ENCODE assay signal across 34 mouse cellular contexts in the genomic region with DNA sequence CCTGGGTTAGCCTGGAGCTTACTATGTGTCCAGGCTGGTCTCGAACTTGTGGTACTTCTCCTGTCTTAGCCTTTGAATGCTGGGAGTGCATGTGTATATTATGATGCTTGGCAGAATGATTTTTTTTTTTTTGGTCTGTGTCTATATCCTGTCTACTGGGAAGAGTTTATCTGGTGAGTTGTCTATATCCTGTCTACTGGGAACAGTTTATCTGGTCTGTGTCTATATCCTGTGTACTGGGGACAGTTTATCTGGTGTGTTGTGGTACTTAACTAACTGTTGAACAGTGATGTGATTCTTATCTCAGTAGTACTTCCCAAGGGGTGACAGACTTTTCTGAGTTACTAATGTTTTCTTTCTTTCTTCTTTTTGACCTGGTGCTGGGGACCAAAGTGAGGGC. TPM values are rescaled to one million over a fixed set of nuclear protein-coding genes. Genes with fewer than 3 reads are reported as not detected.
"Had no signal": no experiment of that assay in that cellular context is flagged by ENCODE, and none has a peak within 500 bp of the region (broad histone marks: within the 10 kb centered on the region; RNA-seq: fewer than 3 reads in every experiment).

No protein-coding gene starts in this region.

- H3K36me3 ChIP-seq: embryonic facial prominence, embryonic 10.5 days; embryonic facial prominence, embryonic 12.5 days; embryonic facial prominence, embryonic 13.5 days; embryonic facial prominence, embryonic 15.5 days; forebrain, embryonic 10.5 days; forebrain, embryonic 12.5 days; forebrain, embryonic 15.5 days; heart, embryonic 10.5 days; heart, embryonic 12.5 days had no signal

- H3K27ac ChIP-seq: embryonic facial prominence, embryonic 10.5 days; embryonic facial prominence, embryonic 12.5 days; embryonic facial prominence, embryonic 13.5 days; embryonic facial prominence, embryonic 15.5 days; forebrain, embryonic 10.5 days; forebrain, embryonic 12.5 days; forebrain, embryonic 13.5 days; forebrain, embryonic 15.5 days; heart, adult 2 months; heart, embryonic 10.5 days had no signal

- H3K9me3 ChIP-seq: embryonic facial prominence, embryonic 10.5 days; embryonic facial prominence, embryonic 12.5 days; embryonic facial prominence, embryonic 13.5 days; embryonic facial prominence, embryonic 15.5 days; forebrain, embryonic 10.5 days; forebrain, embryonic 12.5 days; forebrain, embryonic 13.5 days; forebrain, embryonic 15.5 days; heart, embryonic 10.5 days; heart, embryonic 12.5 days had no signal

- DNase-seq: cerebellum, adult 9-11 months; cerebellum, postnatal 10 days; cerebellum, postnatal 14 days; cerebellum, postnatal 25 days; cerebellum, postnatal 36 days; embryo, embryonic 11 days; forebrain, postnatal 0 days; gastrocnemius, postnatal 10 days; gastrocnemius, postnatal 14 days; gastrocnemius, postnatal 25 days; gastrocnemius, postnatal 36 days; heart, adult 18-20 months; heart, adult 2 months had no signal

- H3K9ac ChIP-seq: embryonic facial prominence, embryonic 12.5 days; embryonic facial prominence, embryonic 13.5 days; embryonic facial prominence, embryonic 15.5 days; forebrain, embryonic 12.5 days; forebrain, embryonic 13.5 days; forebrain, embryonic 15.5 days; forebrain, postnatal 0 days; heart, embryonic 12.5 days had no signal

- ATAC-seq: forebrain, embryonic 13.5 days; forebrain, embryonic 14.5 days; forebrain, embryonic 15.5 days; forebrain, embryonic 16.5 days; forebrain, postnatal 0 days had no signal

- H3K27me3 ChIP-seq: embryonic facial prominence, embryonic 12.5 days; embryonic facial prominence, embryonic 13.5 days; embryonic facial prominence, embryonic 15.5 days; forebrain, embryonic 12.5 days; forebrain, embryonic 13.5 days; forebrain, embryonic 15.5 days; heart, embryonic 12.5 days had no signal

- H3K4me1 ChIP-seq: embryonic facial prominence, embryonic 15.5 days had no signal

- H3K4me3 ChIP-seq: embryonic facial prominence, embryonic 10.5 days; embryonic facial prominence, embryonic 12.5 days; embryonic facial prominence, embryonic 13.5 days; embryonic facial prominence, embryonic 15.5 days; erythroblast, embryonic 14.5 days; forebrain, embryonic 10.5 days; forebrain, embryonic 12.5 days; forebrain, embryonic 13.5 days; forebrain, embryonic 15.5 days; heart, adult 2 months; heart, embryonic 10.5 days; heart, embryonic 12.5 days had no signal

RNA-seq across cellular contexts. Expression of gene Cebpe, which starts 39.8 kb away (rescaled TPM):
- total RNA-seq: gastrocnemius, adult 8-10 months; gastrocnemius, postnatal 14 days; gastrocnemius, postnatal 25 days; gastrocnemius, postnatal 36 days; gastrocnemius, postnatal 4 days; heart, adult 18-20 months; heart, adult 2 months; heart, adult 8-10 months had no signal
- polyA plus RNA-seq: cortical plate, adult 2 months; embryonic facial prominence, embryonic 10.5 days; embryonic facial prominence, embryonic 13.5 days; embryonic facial prominence, embryonic 15.5 days; forebrain, embryonic 10.5 days; forebrain, embryonic 11.5 days; forebrain, embryonic 12.5 days; forebrain, embryonic 13.5 days; forebrain, embryonic 14.5 days; forebrain, embryonic 15.5 days; forebrain, embryonic 16.5 days; forebrain, postnatal 0 days; frontal cortex, adult 2 months; heart, embryonic 10.5 days; heart, embryonic 11.5 days; heart, embryonic 12.5 days had no signal

RNA-seq across cellular contexts. Expression of gene Gm29776, which starts 53.1 kb away (rescaled TPM):
- total RNA-seq: gastrocnemius, adult 8-10 months; gastrocnemius, postnatal 10 days; gastrocnemius, postnatal 14 days; gastrocnemius, postnatal 25 days; gastrocnemius, postnatal 36 days; granulocyte monocyte progenitor cell, adult 5-6 weeks; heart, adult 18-20 months; heart, adult 2 months; heart, adult 8-10 months had no signal
- polyA plus RNA-seq: erythroblast, embryonic 14.5 days; forebrain, embryonic 10.5 days; forebrain, embryonic 12.5 days; forebrain, embryonic 13.5 days had no signal
